Mouse (Mus musculus) left cerebral cortex, postnatal 10 days (tissue): Measurements from ENCODE around the gene Lrrc23. TPM values are rescaled to one million over a fixed set of nuclear protein-coding genes. Genes with fewer than 3 reads are reported as not detected.
"Not testable (repeated sequence)": the region's sequence is repeated elsewhere in the genome, so short reads cannot be mapped to it uniquely, and the experiment has no call there.

ENCODE experiments used
- DNase-seq, 2 experiments: peaks; one replicate each; pipeline ENCODE4 v3.0.0; 2021 to 2022; ENCODE audit warnings: low spot score in 2 of 2, mixed read lengths in 1 of 2; ENCODE audit errors: extremely low spot score in 1 of 2
- intact Hi-C: fragments of 180-260 bp; cut with DNase I; formaldehyde crosslinking; loops from one replicate; pipeline ENCODE4 v1.15.1; 2025
- total RNA-seq, 2 experiments: library from RNA; stranded (reverse); gene quantifications; 2 replicates each; pipeline ENCODE4 v1.2.3; 2021

The Lrrc23 gene
- total RNA-seq = under 1 TPM; 0.41 to 0.77 TPM

GRCm38 (mm10) chr6:124779222-124779983 is at the start of gene Lrrc23:
Lrrc23 (minus strand) TSS chr6:124779727.
- intact Hi-C loops = no loop called here
- DNase-seq = peak; percentile 58 to 62

- intact Hi-C loops = no loop called here
- DNase-seq = peak in 1 of 2 experiments; percentile 39
Measured at GRCm38 (mm10) chr6:124828101-124828592, 48.6 kb upstream of the Lrrc23 start.

GRCm38 (mm10) chr6:124822049-124822448 is 42.5 kb upstream of the Lrrc23 start:
- intact Hi-C loops = no loop called here
- DNase-seq = peak in 1 of 2 experiments; percentile 3

GRCm38 (mm10) chr6:124820891-124821290 is 41.4 kb upstream of the Lrrc23 start:
- intact Hi-C loops = no loop called here
- DNase-seq = peak in 1 of 2 experiments; percentile 1

DNA sequence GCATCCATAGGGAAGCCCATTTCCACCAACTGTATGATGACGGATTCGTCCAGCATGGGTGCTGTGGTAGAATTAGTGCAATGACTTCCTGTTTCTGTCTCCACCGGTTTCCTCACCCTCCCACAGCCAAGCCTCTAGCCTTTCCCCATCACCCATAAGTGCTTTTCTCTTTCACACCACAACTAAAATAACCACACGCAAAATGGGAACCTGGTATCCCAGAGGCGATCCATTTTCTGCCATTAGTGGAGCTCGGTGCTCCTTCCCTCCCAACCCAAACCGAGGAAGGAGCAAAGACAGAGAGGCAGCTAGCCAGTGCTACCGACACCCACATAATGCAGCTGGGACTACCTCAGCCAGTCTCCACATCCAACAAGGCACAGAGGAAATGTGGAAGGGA is 38.4 kb upstream of the Lrrc23 start:
- DNase-seq = no peak
- intact Hi-C loops = no loop called here

- intact Hi-C loops = no loop called here
Measured at GRCm38 (mm10) chr6:124817563-124817962, 38.0 kb upstream of the Lrrc23 start.

GRCm38 (mm10) chr6:124817125-124817524 is 37.6 kb upstream of the Lrrc23 start:
- DNase-seq = peak in 1 of 2 experiments; percentile 13
- intact Hi-C loops = no loop called here

More at GRCm38 (mm10) chr6:124817563-124817962, 38.0 kb upstream of the Lrrc23 start:
- peak in 1 of 2 experiments; percentile 18 for DNase-seq

GRCm38 (mm10) chr6:124816611-124817010 is 37.1 kb upstream of the Lrrc23 start:
- intact Hi-C loops = no loop called here
- peak in 1 of 2 experiments; percentile 7 for DNase-seq

GRCm38 (mm10) chr6:124814858-124815774 is 35.6 kb upstream of the Lrrc23 start:
- intact Hi-C loops = no loop called here

DNA sequence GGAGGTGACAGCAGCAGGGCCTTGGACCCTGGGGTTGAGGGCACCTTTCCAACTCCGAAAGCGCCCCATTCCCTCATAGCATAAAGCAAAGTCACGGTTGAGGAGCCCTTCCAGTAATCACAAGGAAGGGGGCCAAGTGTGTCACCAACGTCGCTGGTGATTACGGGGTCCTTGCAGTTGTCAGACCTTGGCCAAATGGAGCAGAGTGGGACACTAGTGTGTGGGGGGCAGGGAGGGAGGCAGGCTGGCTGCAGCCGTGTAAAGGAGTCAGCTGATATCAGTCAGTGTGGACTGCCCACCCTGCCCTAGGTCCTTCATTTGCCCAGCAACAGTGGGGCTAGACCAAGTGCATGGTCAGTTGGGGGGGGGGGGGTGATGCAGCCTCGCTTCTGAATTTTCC is 34.9 kb upstream of the Lrrc23 start:
- intact Hi-C loops = no loop called here

More at GRCm38 (mm10) chr6:124814858-124815774, 35.6 kb upstream of the Lrrc23 start:
- peak in 1 of 2 experiments; percentile 24 for DNase-seq

GRCm38 (mm10) chr6:124813933-124814332 is 34.4 kb upstream of the Lrrc23 start, which contains the start of gene Tpi1:
Tpi1 (minus strand) TSS chr6:124814296.
- peak; percentile 88 to 94 for DNase-seq
- intact Hi-C loops = no loop called here

More for the DNA sequence above, 34.9 kb upstream of the Lrrc23 start:
- DNase-seq = peak in 1 of 2 experiments; percentile 60

GRCm38 (mm10) chr6:124813496-124813895 is 34.0 kb upstream of the Lrrc23 start:
- peak; percentile 71 to 85 for DNase-seq
- intact Hi-C loops = no loop called here

GRCm38 (mm10) chr6:124812848-124813247 is 33.3 kb upstream of the Lrrc23 start:
- DNase-seq = peak in 1 of 2 experiments; percentile 25
- intact Hi-C loops = no loop called here

DNA sequence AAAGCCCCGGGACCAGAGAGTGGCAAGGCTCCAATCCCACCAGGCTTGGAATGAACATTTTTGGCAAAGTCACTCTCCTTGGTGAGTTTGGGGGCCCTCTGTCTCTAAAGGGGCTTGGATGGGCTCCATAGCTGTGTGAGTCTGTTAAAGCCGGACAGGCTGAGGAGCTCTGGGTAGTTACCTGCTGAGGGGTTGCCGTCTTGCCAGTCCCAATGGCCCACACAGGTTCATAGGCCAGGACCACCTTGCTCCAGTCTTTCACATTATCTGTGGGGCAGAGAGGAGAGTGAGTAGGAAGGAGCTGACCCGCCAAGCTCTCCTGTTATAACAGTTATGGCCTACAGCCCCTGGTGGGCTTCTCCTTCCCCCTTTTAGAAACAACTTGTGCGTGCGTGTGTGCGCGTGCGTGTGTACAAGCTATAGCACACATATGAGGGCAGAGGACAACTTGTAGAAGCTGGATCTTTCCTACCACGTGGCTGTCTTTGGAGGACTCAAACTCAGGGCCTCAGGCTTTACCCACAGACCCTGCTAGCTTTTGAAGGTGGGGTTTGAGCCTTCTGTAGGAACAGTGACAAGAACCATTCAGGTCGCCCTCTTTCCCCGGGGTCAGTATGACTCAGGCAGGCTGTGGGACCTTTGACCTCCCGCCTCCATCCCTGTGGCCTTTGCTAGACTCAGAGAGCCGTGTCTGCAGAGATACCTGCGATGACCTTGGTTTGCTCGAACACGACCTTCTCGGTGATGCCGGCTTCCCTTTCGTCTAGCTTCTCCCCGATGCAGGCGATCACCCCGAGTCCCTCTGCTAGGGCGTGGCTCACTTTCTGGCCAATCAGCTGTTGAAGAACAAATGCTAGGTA is 32.4 kb upstream of the Lrrc23 start:
- peak in 1 of 2 experiments; percentile 43 for DNase-seq
- intact Hi-C loops = no loop called here

- intact Hi-C loops = no loop called here
- no peak for DNase-seq
Measured at GRCm38 (mm10) chr6:124811403-124811665, 31.8 kb upstream of the Lrrc23 start.

GRCm38 (mm10) chr6:124810566-124811402 is 31.3 kb upstream of the Lrrc23 start:
- intact Hi-C loops, DNase-seq: not testable (repeated sequence)

GRCm38 (mm10) chr6:124809775-124810538 is 30.4 kb upstream of the Lrrc23 start:
- intact Hi-C loops = loop anchor here (5.0 kb wide), 1 partner anchor 53 kb away; the partner anchor contains the start of genes Atn1 and Gm45234
- DNase-seq = peak in 1 of 2 experiments; percentile 53
